Mouse (Mus musculus) right cerebral cortex, adult 2 months (tissue): Measurements from ENCODE around the gene Rasip1.

Experiments
- DNase-seq, 2 experiments: peaks; one replicate each; pipeline ENCODE4 v3.0.0; 2021 to 2022; ENCODE audit warnings: low spot score in 2 of 2

Rasip1 gene

DNA sequence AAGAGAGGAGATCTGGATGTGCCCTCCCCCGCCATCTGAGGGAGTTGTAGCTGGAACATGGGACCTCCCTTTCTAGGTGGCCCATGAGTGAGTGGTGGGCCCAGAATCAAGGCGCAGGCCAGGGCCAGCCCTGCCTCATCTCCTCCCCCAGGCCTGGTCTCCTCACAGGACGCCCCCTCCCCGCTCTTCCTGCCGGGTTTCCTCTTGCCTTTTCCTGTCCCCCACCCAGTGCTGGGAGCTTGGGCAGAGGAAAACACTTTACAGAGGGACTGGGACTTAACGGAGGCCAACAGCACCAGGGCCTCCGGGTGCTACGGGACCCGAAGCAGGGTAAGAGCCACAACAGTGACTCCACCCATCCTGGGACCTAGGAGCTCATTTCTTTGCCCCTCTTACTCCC, at the start of gene Rasip1:
Gene Rasip1, plus strand, starts transcription at position 228 of the 400 bp plus-strand sequence.
- DNase-seq, result no peak

GRCm38 (mm10) chr7:45585923-45586322, 41.4 kb upstream of the Rasip1 start:
- no peak for DNase-seq

GRCm38 (mm10) chr7:45587631-45588592, 39.4 kb upstream of the Rasip1 start:
- DNase-seq, result no peak

- DNase-seq, result peak; percentile 98
Measured at GRCm38 (mm10) chr7:45589173-45589572, 38.1 kb upstream of the Rasip1 start.

DNA sequence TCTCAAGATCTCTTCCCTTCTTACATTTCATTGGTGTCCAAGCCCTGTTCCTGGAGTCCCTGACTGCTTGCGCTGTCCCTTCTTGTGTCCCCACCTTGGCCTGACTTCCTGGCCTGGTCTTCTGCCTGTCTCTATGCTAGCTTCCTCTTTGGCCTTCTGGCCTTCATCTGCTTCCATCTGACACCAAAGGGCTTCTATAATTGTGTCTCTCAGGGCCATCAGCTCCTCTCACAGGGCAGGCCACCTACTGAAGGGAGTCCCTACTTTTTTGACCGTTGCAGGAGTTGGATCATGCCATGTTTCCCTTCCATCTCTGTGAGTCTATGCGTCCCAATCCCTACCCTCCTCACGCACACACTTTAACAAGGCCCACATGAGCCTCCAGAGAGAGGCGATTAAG, 37.4 kb upstream of the Rasip1 start:
- DNase-seq, result no peak

GRCm38 (mm10) chr7:45590874-45591273, 36.4 kb upstream of the Rasip1 start:
- DNase-seq, result no peak

DNA sequence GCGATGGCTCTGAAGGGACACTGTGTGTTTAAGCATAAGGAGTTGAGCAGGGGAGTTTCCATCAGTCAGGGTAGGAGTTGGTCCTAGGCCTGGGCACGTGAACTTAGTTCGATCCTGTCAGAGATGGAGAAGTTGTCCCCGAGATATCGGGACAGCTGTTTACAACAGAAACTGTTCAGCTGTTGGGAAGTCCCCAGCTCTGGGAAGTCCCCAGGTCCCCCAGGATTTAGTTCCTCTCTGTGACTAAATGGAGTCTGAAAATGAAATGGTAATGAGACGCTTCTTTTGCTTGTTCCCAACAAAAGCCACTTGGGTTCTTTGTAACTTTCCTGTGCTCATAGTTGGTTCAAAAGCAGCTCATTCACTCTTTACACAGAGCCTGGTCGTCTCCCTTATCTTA, 35.4 kb upstream of the Rasip1 start:
- no peak for DNase-seq

DNA sequence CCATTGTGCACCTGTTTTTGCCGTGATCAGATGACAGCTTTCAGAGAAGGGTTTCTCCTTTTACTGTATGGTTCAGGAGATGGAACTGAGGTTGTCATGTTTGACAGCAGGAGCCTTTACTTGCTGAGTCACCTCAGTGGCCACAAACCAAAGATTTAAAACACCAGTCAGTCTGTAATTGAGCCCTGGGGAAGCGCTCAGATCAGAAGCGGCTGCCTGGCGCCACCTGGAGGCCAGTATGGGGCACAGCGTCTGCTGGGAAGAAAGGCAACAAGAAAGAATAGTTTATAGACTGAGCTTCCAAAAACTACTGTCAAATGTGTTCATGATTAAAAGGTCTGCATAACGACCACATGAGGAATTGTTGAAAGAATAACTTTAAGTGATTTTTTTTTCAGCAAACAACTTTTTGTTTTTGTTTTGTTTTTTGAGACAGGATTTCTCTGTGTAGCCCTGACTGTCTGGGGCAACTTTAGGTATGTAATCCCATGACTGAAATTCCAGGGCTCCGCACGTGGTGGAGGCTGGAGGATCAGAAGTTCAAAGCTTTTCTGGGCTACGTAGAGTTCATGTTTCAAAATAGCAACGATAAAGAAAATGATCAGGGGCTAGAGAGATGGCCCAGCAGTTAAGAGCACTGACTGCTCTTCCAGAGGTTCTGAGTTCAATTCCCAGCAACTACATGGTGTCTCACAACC, 34.0 kb upstream of the Rasip1 start:
- DNase-seq, result peak; percentile 75 to 79

GRCm38 (mm10) chr7:45595176-45595575, 32.1 kb upstream of the Rasip1 start:
- DNase-seq, result no peak

- no peak for DNase-seq
Measured at GRCm38 (mm10) chr7:45596107-45596506, 31.2 kb upstream of the Rasip1 start.

GRCm38 (mm10) chr7:45597013-45597412, 30.3 kb upstream of the Rasip1 start:
- no peak for DNase-seq

GRCm38 (mm10) chr7:45597527-45597926, 29.8 kb upstream of the Rasip1 start:
- no peak for DNase-seq

DNA sequence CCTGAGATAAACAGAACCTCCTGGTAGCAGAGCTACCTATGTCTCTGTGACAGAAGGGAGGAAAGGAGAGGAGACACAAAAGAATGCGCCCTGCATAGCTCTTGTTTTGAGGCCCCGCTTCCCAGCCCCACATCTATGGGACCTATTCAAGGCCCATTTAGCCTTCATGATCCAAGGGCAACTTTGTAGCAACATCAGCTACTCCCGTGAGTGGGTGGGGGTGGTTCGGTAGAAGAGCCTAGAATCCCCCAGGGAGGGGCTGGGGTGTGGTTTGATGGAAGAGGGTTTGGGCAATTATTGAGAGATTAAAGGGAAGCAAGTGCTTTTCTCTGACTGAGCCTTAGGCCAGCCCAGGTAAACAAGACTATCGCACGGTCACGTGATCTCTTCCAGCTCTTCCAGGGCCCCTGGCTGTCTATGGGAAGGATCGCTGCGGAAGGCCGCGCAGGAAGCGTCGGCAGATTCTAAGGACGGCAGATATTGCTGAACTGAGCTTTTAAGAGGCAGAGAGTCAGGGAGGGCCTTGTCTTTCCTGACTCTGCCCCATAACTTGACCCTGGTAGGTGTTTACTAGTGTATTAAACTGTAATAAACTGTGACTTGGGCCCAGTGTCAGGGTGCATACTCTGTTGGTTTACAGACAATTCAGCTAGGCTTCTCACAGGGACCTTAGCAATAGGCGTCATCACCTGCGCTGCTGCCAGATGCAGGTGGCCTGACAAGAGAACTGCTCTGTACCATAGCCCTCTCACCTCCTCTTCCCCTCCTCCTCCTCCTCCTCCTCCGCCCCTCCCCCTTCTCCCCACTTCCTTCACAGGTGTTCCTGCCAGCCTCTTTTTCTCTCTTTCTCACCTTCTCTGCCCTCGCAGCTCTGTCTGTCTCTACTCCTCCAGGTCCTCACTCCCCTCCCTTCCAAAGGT, 28.1 kb upstream of the Rasip1 start:
- no peak for DNase-seq

DNA sequence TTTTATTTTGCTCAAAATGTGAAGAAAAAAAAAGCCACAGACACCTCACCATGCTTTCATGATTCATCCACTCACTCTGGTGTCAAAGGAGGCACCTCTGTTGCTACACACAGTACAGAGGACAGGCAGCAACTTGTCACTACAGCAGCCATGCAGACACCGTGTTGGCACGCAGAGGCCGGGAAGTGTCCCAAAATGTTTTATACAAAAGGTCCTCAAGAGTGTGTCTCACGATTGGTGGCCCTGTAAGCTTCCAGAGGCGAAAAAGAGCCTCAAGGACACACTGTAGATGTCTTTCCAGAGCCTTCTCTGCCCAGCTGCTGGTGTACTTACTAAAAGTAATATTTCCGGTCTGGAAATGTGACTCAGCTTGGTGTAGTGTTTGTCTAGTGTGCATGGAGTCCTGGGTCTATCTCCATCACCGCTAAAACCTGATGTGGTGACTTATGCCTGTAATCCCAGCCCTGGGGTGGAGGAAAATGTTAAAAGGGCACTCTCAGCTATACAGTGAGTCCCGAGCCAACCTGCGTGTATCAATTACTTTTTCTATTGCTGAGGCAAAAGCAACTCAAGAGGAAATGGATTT, 21.5 kb upstream of the Rasip1 start:
- no peak for DNase-seq

DNA sequence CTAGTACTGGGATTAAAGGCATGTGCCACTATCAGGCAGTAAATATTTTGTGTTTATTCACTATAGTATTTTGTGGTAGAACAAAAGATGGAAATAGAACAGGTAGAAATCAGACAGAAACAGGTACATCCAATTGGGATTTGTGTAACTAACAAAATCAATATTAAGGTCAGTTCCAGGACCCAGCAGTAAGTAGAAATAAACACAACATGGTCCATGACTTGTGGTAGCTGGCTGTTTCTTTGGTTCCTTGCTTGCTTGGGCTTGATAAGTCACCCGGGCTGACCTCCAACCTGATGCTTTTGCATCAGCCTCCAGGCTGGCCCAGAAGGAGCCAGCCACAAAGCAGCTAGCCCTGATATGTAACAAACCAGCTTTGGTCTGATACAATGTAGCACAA, 17.8 kb upstream of the Rasip1 start:
- DNase-seq, result no peak

DNA sequence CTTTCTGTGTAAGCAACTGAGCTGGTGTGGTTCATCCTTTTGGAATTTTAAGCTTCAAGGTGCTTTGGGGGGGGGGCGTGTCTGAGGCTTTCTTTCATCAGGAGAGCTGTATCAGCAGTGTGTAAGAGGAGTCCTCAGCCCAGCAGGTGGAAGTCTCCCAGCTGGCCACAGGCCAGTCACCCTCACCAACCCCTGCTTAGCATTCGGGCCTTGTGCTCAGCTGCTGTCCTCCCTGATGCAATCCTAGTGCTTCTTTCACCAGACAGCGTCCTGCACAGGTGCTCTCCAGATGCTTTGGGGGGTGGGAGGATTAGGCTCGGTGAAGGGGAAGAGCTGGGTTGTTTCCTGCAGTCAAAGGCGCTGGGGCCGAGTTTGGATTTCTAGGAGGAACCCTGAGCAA, 11.0 kb upstream of the Rasip1 start:
- no peak for DNase-seq

DNA sequence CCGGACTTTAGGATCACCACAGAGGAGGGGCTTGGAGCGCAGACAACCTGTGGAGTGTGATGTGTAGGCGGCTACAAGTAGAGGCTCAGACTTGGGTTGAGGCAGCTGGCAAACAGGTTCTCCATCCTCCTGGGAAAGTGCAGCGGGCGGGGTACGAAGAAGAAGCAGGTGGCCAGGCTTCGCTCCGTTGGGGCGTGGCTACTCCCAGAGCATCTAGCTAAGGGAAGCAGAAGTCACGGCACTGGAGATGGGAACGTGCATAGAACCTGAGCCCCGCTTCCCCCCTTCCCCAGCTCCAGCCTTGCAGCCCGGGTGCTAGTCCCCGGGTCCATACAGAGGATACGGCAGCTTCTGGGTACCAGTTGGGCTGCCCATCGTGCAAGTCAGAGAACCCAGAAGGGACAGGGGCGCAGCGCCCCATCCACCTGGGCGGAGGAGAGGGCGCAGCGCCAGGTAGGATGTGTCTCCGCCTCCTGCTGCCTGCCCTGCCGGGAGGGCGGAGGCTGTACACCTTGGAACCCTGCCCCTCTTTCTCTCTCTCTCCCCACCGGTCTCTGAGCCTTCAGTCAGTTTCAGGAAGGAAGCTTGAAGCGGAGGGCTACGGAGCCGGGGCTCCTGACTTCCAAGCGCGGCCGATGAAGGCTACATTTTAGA, 10.1 kb upstream of the Rasip1 start, which contains the start of gene Fut1:
Gene Fut1, plus strand, starts transcription at position 248 of the 654 bp plus-strand sequence.
- DNase-seq, result peak in 1 of 2 experiments; percentile 43

GRCm38 (mm10) chr7:45618316-45618715, 9.0 kb upstream of the Rasip1 start:
- DNase-seq, result no peak

- DNase-seq, result no peak
Measured at GRCm38 (mm10) chr7:45619592-45619991, 7.7 kb upstream of the Rasip1 start.

GRCm38 (mm10) chr7:45621443-45621842, 5.8 kb upstream of the Rasip1 start, which contains the start of gene Izumo1:
Izumo1 (plus strand) TSS chr7:45621811.
- no peak for DNase-seq

DNA sequence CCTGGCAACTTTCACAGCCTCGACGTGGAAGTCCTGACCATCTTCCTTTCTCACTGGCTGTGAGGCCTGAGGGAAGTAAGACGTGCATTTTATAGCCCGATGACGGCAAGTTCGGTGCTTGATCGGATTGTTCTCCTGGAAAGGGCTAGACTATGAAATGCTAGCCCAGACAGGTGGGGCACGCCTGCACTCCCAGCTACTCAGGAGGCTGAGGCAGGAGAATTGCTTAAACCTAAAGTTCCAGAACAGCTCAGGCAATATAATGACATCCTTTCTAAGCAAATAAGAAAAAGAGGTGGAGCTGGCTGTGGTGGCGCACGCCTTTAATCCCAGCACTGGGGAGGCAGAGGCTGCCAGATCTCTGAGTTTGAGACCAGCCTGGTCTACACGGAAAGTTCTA, 3.8 kb upstream of the Rasip1 start:
- no peak for DNase-seq
